Mouse (Mus musculus) hindbrain, embryonic 16.5 days (tissue): ENCODE measurements around the gene Arel1. TPM values are rescaled to one million over a fixed set of nuclear protein-coding genes. Genes with fewer than 3 reads are reported as not detected.

Experiments
- ATAC-seq: fragments of 200-750 bp; cut with Nextera tagmentation; 2 replicates; pipeline ENCODE4 v1.8.0; 2017; ENCODE audit warnings: moderate TSS enrichment, moderate library complexity
- H3K27ac ChIP-seq: fragments of 300-500 bp; sonication (generic); 2 replicates; pipeline ENCODE4 v1.5.1; 2014; ENCODE audit warnings: low read depth, mild to moderate bottlenecking, control low read depth, low read length, moderate library complexity
- H3K27me3 ChIP-seq: fragments of 300-500 bp; sonication (generic); replicated peaks from 2 replicates; pipeline ENCODE4 v1.6.1; 2014; ENCODE audit warnings: low read length; ENCODE audit not compliant: control insufficient read depth, insufficient read depth
- H3K36me3 ChIP-seq: fragments of 300-500 bp; sonication (generic); 2 replicates; pipeline ENCODE4 v1.6.1; 2014; ENCODE audit warnings: mild to moderate bottlenecking, low read length, moderate library complexity, mixed read lengths; ENCODE audit not compliant: control insufficient read depth, insufficient read depth
- H3K4me1 ChIP-seq: fragments of 300-500 bp; sonication (generic); 2 replicates; pipeline ENCODE4 v1.6.1; 2014; ENCODE audit warnings: low read depth, low read length; ENCODE audit not compliant: control insufficient read depth, insufficient read depth
- H3K4me2 ChIP-seq: fragments of 300-500 bp; sonication (generic); 2 replicates; pipeline ENCODE4 v1.6.1; 2014; ENCODE audit warnings: mild to moderate bottlenecking, low read length, control low read depth, moderate library complexity
- H3K4me3 ChIP-seq: fragments of 300-500 bp; sonication (generic); 2 replicates; pipeline ENCODE4 v1.5.1; 2014; ENCODE audit warnings: mild to moderate bottlenecking, low read length, control low read depth, moderate library complexity
- H3K9ac ChIP-seq: fragments of 300-500 bp; sonication (generic); 2 replicates; pipeline ENCODE4 v1.6.1; 2014; ENCODE audit warnings: low read depth, mild to moderate bottlenecking, control low read depth, low read length, moderate library complexity
- H3K9me3 ChIP-seq: fragments of 300-500 bp; sonication (generic); 2 replicates; pipeline ENCODE4 v1.6.1; 2014; ENCODE audit warnings: mild to moderate bottlenecking, low read length, moderate library complexity; ENCODE audit not compliant: control insufficient read depth
- WGBS: fragments of 180-500 bp; shearing (Covaris S2); extraction: QIAGEN DNeasy Blood & Tissue Kit; methylation state at CpG from one replicate; pipeline ENCODE4 v1.1.7; 2014; 5-methylcytosine and 5-hydroxymethylcytosine counted together
- polyA plus RNA-seq: library from polyadenylated mRNA; unstranded; fragments of >200 nt; fragmentation: Nextera tagmentation; extraction: Ambion mirVana; gene quantifications from 2 replicates; pipeline ENCODE4 v1.2.1, GENCODE M21; 2015

The Arel1 gene
- polyA plus RNA-seq, 1 experiment from 2014 or later, result 29.3 TPM

GRCm38 (mm10) chr12:84941717-84942116 is 29.0 kb downstream of the Arel1 start:
- Histone ChIP-seq H3K9me3 (no peaks in the 10 kb centered on the region), H3K4me2 (no peak overlapping the region), H3K36me3 (peaks cover 10% of the 10 kb centered on the region; the same call in 1 of the 2 replicates), H3K4me3 (no peak overlapping the region), H3K4me1 (no peaks in the 10 kb centered on the region), H3K27ac (no peak overlapping the region), H3K27me3 (no peaks in the 10 kb centered on the region), H3K9ac (no peak overlapping the region)
- WGBS, result 93% methylated on average over 13 of the region's 13 CpGs
- no peak for ATAC-seq

- Histone ChIP-seq H3K4me1 (no peaks in the 10 kb centered on the region), H3K27ac (no peak overlapping the region), H3K4me2 (no peak overlapping the region), H3K4me3 (no peak overlapping the region), H3K9me3 (no peaks in the 10 kb centered on the region), H3K36me3 (peaks cover 10% of the 10 kb centered on the region; the same call in 1 of the 2 replicates), H3K9ac (no peak overlapping the region), H3K27me3 (no peaks in the 10 kb centered on the region)
- WGBS, result 95% methylated on average over 7 of the region's 7 CpGs
- ATAC-seq, result no peak
These were observed 30.4 kb downstream of the Arel1 start for GRCm38 (mm10) chr12:84940343-84940742.

- no peaks in the 10 kb centered on the region for H3K27me3 ChIP-seq
- H3K36me3 ChIP-seq, result peaks cover 12% of the 10 kb centered on the region
- no peak overlapping the region for H3K9ac ChIP-seq
- H3K9me3 ChIP-seq, result no peaks in the 10 kb centered on the region
- no peaks in the 10 kb centered on the region for H3K4me1 ChIP-seq
- ATAC-seq, result no peak
- WGBS, result 89% methylated on average over 7 of the region's 7 CpGs
- H3K4me2 ChIP-seq, result no peak overlapping the region
- H3K27ac ChIP-seq, result no peak overlapping the region
- H3K4me3 ChIP-seq, result no peak overlapping the region
These were observed 31.6 kb downstream of the Arel1 start for GRCm38 (mm10) chr12:84939117-84939516.

- 83% methylated on average over 5 of the region's 5 CpGs for WGBS
- H3K9ac ChIP-seq, result no peak overlapping the region
- H3K4me2 ChIP-seq, result no peak overlapping the region
- H3K4me3 ChIP-seq, result no peak overlapping the region
- peaks cover 19% of the 10 kb centered on the region for H3K36me3 ChIP-seq
- no peaks in the 10 kb centered on the region for H3K27me3 ChIP-seq
- no peaks in the 10 kb centered on the region for H3K4me1 ChIP-seq
- no peaks in the 10 kb centered on the region for H3K9me3 ChIP-seq
- H3K27ac ChIP-seq, result no peak overlapping the region
- no peak for ATAC-seq
These were observed 35.4 kb downstream of the Arel1 start for GRCm38 (mm10) chr12:84935343-84935742.

- Histone ChIP-seq H3K27me3 (no peaks in the 10 kb centered on the region), H3K4me2 (no peak overlapping the region), H3K9me3 (no peaks in the 10 kb centered on the region), H3K4me3 (no peak overlapping the region), H3K27ac (no peak overlapping the region), H3K9ac (no peak overlapping the region), H3K36me3 (peaks cover 15% of the 10 kb centered on the region; the same call in 1 of the 2 replicates), H3K4me1 (no peaks in the 10 kb centered on the region)
- no peak for ATAC-seq
- WGBS, result 97% methylated on average over 6 of the region's 6 CpGs
These were observed 38.5 kb downstream of the Arel1 start for GRCm38 (mm10) chr12:84932210-84932609.

- ATAC-seq, result no peak
- Histone ChIP-seq H3K4me1 (no peaks in the 10 kb centered on the region), H3K27me3 (no peaks in the 10 kb centered on the region), H3K9me3 (no peaks in the 10 kb centered on the region), H3K9ac (no peak overlapping the region), H3K4me3 (no peak overlapping the region), H3K27ac (no peak overlapping the region), H3K36me3 (peaks cover 12% of the 10 kb centered on the region), H3K4me2 (no peak overlapping the region)
- 94% methylated on average over 6 of the region's 6 CpGs for WGBS
These were observed 44.2 kb downstream of the Arel1 start for GRCm38 (mm10) chr12:84926542-84926941.

GRCm38 (mm10) chr12:84924324-84924723 is 46.4 kb downstream of the Arel1 start:
- Histone ChIP-seq H3K4me2 (no peak overlapping the region), H3K4me1 (no peaks in the 10 kb centered on the region), H3K27ac (no peak overlapping the region), H3K36me3 (peaks cover 14% of the 10 kb centered on the region), H3K27me3 (no peaks in the 10 kb centered on the region), H3K9me3 (no peaks in the 10 kb centered on the region), H3K4me3 (no peak overlapping the region), H3K9ac (no peak overlapping the region)
- ATAC-seq, result no peak
- WGBS, result 92% methylated on average over 5 of the region's 5 CpGs

- H3K36me3 ChIP-seq, result peaks cover 27% of the 10 kb centered on the region
- H3K4me3 ChIP-seq, result no peak overlapping the region
- no peak overlapping the region for H3K4me2 ChIP-seq
- no peak for ATAC-seq
- 54% methylated on average over 8 of the region's 8 CpGs for WGBS
- H3K27ac ChIP-seq, result no peak overlapping the region
- no peaks in the 10 kb centered on the region for H3K9me3 ChIP-seq
- H3K9ac ChIP-seq, result no peak overlapping the region
- H3K4me1 ChIP-seq, result no peaks in the 10 kb centered on the region
- H3K27me3 ChIP-seq, result no peaks in the 10 kb centered on the region
These were observed 48.8 kb downstream of the Arel1 start for GRCm38 (mm10) chr12:84921881-84922419.

- Histone ChIP-seq H3K27me3 (no peaks in the 10 kb centered on the region), H3K36me3 (peaks cover 25% of the 10 kb centered on the region), H3K27ac (no peak overlapping the region), H3K4me2 (no peak overlapping the region), H3K4me3 (no peak overlapping the region), H3K9me3 (no peaks in the 10 kb centered on the region), H3K4me1 (no peaks in the 10 kb centered on the region), H3K9ac (no peak overlapping the region)
- 87% methylated on average over 6 of the region's 6 CpGs for WGBS
- no peak for ATAC-seq
These were observed 51.9 kb downstream of the Arel1 start for GRCm38 (mm10) chr12:84918809-84919208.

GRCm38 (mm10) chr12:84917799-84918198 is 52.9 kb downstream of the Arel1 start:
- H3K27ac ChIP-seq, result no peak overlapping the region
- H3K9me3 ChIP-seq, result no peaks in the 10 kb centered on the region
- no peak overlapping the region for H3K4me3 ChIP-seq
- 79% methylated on average over 3 of the region's 3 CpGs for WGBS
- no peaks in the 10 kb centered on the region for H3K27me3 ChIP-seq
- peaks cover 23% of the 10 kb centered on the region for H3K36me3 ChIP-seq
- H3K9ac ChIP-seq, result no peak overlapping the region
- peaks cover 5% of the 10 kb centered on the region; the same call in 1 of the 2 replicates for H3K4me1 ChIP-seq
- ATAC-seq, result no peak
- no peak overlapping the region for H3K4me2 ChIP-seq
